Mouse (Mus musculus): Measurements from ENCODE around the gene Pctp. TPM values are rescaled to one million over a fixed set of nuclear protein-coding genes. Genes with fewer than 3 reads are reported as not detected.

The Pctp gene
- polyA plus RNA-seq, 1 experiment from 2014 or later, result 6.2 TPM

- DNase-seq (ENCODE audit: low spot score) (no peak), ATAC-seq (replicated peaks; ENCODE audit: insufficient number of reproducible peaks, low FRiP score, low TSS enrichment, low read depth) (no peak)
- 89% methylated on average over 4 of the region's 4 CpGs for WGBS
Measured at GRCm38 (mm10) chr11:90003386-90003785, 692 bp upstream of the Pctp start.

GRCm38 (mm10) chr11:90002987-90003348 lies 274 bp upstream of the Pctp start:
- Histone ChIP-seq H3K4me1 (ENCODE audit: control insufficient read depth, insufficient read depth, low read length) (no peaks in the 10 kb centered on the region), H3K27me3 (ENCODE audit: control insufficient read depth, insufficient read depth, low read length) (no peaks in the 10 kb centered on the region), H3K4me3 (ENCODE audit: low read depth, low read length) (peak overlapping the region; percentile 43), H3K9ac (replicated peaks; ENCODE audit: low read length) (peak overlapping the region; percentile 54; the same call in 1 of the 2 replicates), H3K4me2 (ENCODE audit: low read depth, low read length) (peak overlapping the region; percentile 60), H3K36me3 (replicated peaks; ENCODE audit: control insufficient read depth, insufficient read depth, low read depth, low read length) (no peaks in the 10 kb centered on the region), H3K27ac (replicated peaks; ENCODE audit: low read depth, low read length) (no peak overlapping the region), H3K9me3 (replicated peaks; ENCODE audit: control insufficient read depth, low read length) (no peaks in the 10 kb centered on the region)
- ATAC-seq (replicated peaks; ENCODE audit: insufficient number of reproducible peaks, low FRiP score, low TSS enrichment, low read depth), result no peak; the same call in 1 of the 2 replicates
- WGBS, result 9% methylated on average over 8 of the region's 8 CpGs
- DNase-seq (ENCODE audit: low spot score), result no peak

More at GRCm38 (mm10) chr11:90003386-90003785, 692 bp upstream of the Pctp start:
- Histone ChIP-seq H3K27me3 (ENCODE audit: control insufficient read depth, insufficient read depth, low read length) (no peaks in the 10 kb centered on the region), H3K4me3 (ENCODE audit: low read depth, low read length) (no peak overlapping the region), H3K27ac (replicated peaks; ENCODE audit: low read depth, low read length) (no peak overlapping the region), H3K9me3 (replicated peaks; ENCODE audit: control insufficient read depth, low read length) (no peaks in the 10 kb centered on the region), H3K9ac (replicated peaks; ENCODE audit: low read length) (no peak overlapping the region), H3K4me1 (ENCODE audit: control insufficient read depth, insufficient read depth, low read length) (no peaks in the 10 kb centered on the region), H3K4me2 (ENCODE audit: low read depth, low read length) (no peak overlapping the region), H3K36me3 (replicated peaks; ENCODE audit: control insufficient read depth, insufficient read depth, low read depth, low read length) (no peaks in the 10 kb centered on the region)

GRCm38 (mm10) chr11:90001396-90002230 lies 1.1 kb downstream of the Pctp start:
- Histone ChIP-seq H3K9ac (replicated peaks; ENCODE audit: low read length) (no peak overlapping the region), H3K4me2 (ENCODE audit: low read depth, low read length) (no peak overlapping the region; the same call in 1 of the 2 replicates), H3K27me3 (ENCODE audit: control insufficient read depth, insufficient read depth, low read length) (no peaks in the 10 kb centered on the region), H3K4me1 (ENCODE audit: control insufficient read depth, insufficient read depth, low read length) (no peaks in the 10 kb centered on the region), H3K36me3 (replicated peaks; ENCODE audit: control insufficient read depth, insufficient read depth, low read depth, low read length) (no peaks in the 10 kb centered on the region), H3K9me3 (replicated peaks; ENCODE audit: control insufficient read depth, low read length) (no peaks in the 10 kb centered on the region), H3K27ac (replicated peaks; ENCODE audit: low read depth, low read length) (no peak overlapping the region), H3K4me3 (ENCODE audit: low read depth, low read length) (no peak overlapping the region)
- ATAC-seq (replicated peaks; ENCODE audit: insufficient number of reproducible peaks, low FRiP score, low TSS enrichment, low read depth), result no peak
- DNase-seq (ENCODE audit: low spot score), result no peak
- WGBS, result 83% methylated on average over 10 of the region's 10 CpGs

GRCm38 (mm10) chr11:90000666-90001065 lies 2.0 kb downstream of the Pctp start:
- 90% methylated on average over 4 of the region's 4 CpGs for WGBS
- no peak for ATAC-seq (replicated peaks; ENCODE audit: insufficient number of reproducible peaks, low FRiP score, low TSS enrichment, low read depth)
- H3K9ac ChIP-seq (replicated peaks; ENCODE audit: low read length), result no peak overlapping the region
- no peaks in the 10 kb centered on the region for H3K27me3 ChIP-seq (ENCODE audit: control insufficient read depth, insufficient read depth, low read length)
- H3K27ac ChIP-seq (replicated peaks; ENCODE audit: low read depth, low read length), result no peak overlapping the region
- no peaks in the 10 kb centered on the region for H3K36me3 ChIP-seq (replicated peaks; ENCODE audit: control insufficient read depth, insufficient read depth, low read depth, low read length)
- H3K4me2 ChIP-seq (ENCODE audit: low read depth, low read length), result no peak overlapping the region
- H3K9me3 ChIP-seq (replicated peaks; ENCODE audit: control insufficient read depth, low read length), result no peaks in the 10 kb centered on the region
- H3K4me1 ChIP-seq (ENCODE audit: control insufficient read depth, insufficient read depth, low read length), result no peaks in the 10 kb centered on the region
- no peak overlapping the region for H3K4me3 ChIP-seq (ENCODE audit: low read depth, low read length)
- DNase-seq (ENCODE audit: low spot score), result no peak

GRCm38 (mm10) chr11:89998996-89999770 lies 3.5 kb downstream of the Pctp start:
- Histone ChIP-seq H3K27ac (replicated peaks; ENCODE audit: low read depth, low read length) (no peak overlapping the region), H3K27me3 (ENCODE audit: control insufficient read depth, insufficient read depth, low read length) (no peaks in the 10 kb centered on the region), H3K36me3 (replicated peaks; ENCODE audit: control insufficient read depth, insufficient read depth, low read depth, low read length) (no peaks in the 10 kb centered on the region), H3K9me3 (replicated peaks; ENCODE audit: control insufficient read depth, low read length) (no peaks in the 10 kb centered on the region), H3K4me3 (ENCODE audit: low read depth, low read length) (no peak overlapping the region), H3K4me1 (ENCODE audit: control insufficient read depth, insufficient read depth, low read length) (no peaks in the 10 kb centered on the region), H3K4me2 (ENCODE audit: low read depth, low read length) (no peak overlapping the region), H3K9ac (replicated peaks; ENCODE audit: low read length) (no peak overlapping the region)
- DNase-seq (ENCODE audit: low spot score) (no peak), ATAC-seq (replicated peaks; ENCODE audit: insufficient number of reproducible peaks, low FRiP score, low TSS enrichment, low read depth) (no peak)
- WGBS, result 90% methylated on average over 18 of the region's 18 CpGs

- ATAC-seq (replicated peaks; ENCODE audit: insufficient number of reproducible peaks, low FRiP score, low TSS enrichment, low read depth), result no peak
- Histone ChIP-seq H3K4me3 (ENCODE audit: low read depth, low read length) (no peak overlapping the region), H3K36me3 (replicated peaks; ENCODE audit: control insufficient read depth, insufficient read depth, low read depth, low read length) (no peaks in the 10 kb centered on the region), H3K27ac (replicated peaks; ENCODE audit: low read depth, low read length) (no peak overlapping the region), H3K4me2 (ENCODE audit: low read depth, low read length) (no peak overlapping the region), H3K9ac (replicated peaks; ENCODE audit: low read length) (no peak overlapping the region), H3K4me1 (ENCODE audit: control insufficient read depth, insufficient read depth, low read length) (no peaks in the 10 kb centered on the region), H3K27me3 (ENCODE audit: control insufficient read depth, insufficient read depth, low read length) (no peaks in the 10 kb centered on the region), H3K9me3 (replicated peaks; ENCODE audit: control insufficient read depth, low read length) (no peaks in the 10 kb centered on the region)
- DNase-seq (ENCODE audit: low spot score), result no peak
- WGBS, result 94% methylated on average over 7 of the region's 7 CpGs
Measured at GRCm38 (mm10) chr11:89996856-89997255, 5.8 kb downstream of the Pctp start.

- Histone ChIP-seq H3K4me3 (ENCODE audit: low read depth, low read length) (no peak overlapping the region), H3K4me1 (ENCODE audit: control insufficient read depth, insufficient read depth, low read length) (no peaks in the 10 kb centered on the region), H3K27me3 (ENCODE audit: control insufficient read depth, insufficient read depth, low read length) (no peaks in the 10 kb centered on the region), H3K27ac (replicated peaks; ENCODE audit: low read depth, low read length) (no peak overlapping the region), H3K4me2 (ENCODE audit: low read depth, low read length) (no peak overlapping the region), H3K9me3 (replicated peaks; ENCODE audit: control insufficient read depth, low read length) (no peaks in the 10 kb centered on the region), H3K36me3 (replicated peaks; ENCODE audit: control insufficient read depth, insufficient read depth, low read depth, low read length) (no peaks in the 10 kb centered on the region), H3K9ac (replicated peaks; ENCODE audit: low read length) (no peak overlapping the region)
- 85% methylated on average over 4 of the region's 4 CpGs for WGBS
- ATAC-seq (replicated peaks; ENCODE audit: insufficient number of reproducible peaks, low FRiP score, low TSS enrichment, low read depth) (no peak), DNase-seq (ENCODE audit: low spot score) (no peak)
Measured at GRCm38 (mm10) chr11:89996406-89996805, 6.3 kb downstream of the Pctp start.

GRCm38 (mm10) chr11:89995596-89995995 lies 7.1 kb downstream of the Pctp start:
- ATAC-seq (replicated peaks; ENCODE audit: insufficient number of reproducible peaks, low FRiP score, low TSS enrichment, low read depth) (no peak), DNase-seq (ENCODE audit: low spot score) (no peak)
- H3K27ac ChIP-seq (replicated peaks; ENCODE audit: low read depth, low read length), result no peak overlapping the region
- H3K4me2 ChIP-seq (ENCODE audit: low read depth, low read length), result no peak overlapping the region
- H3K27me3 ChIP-seq (ENCODE audit: control insufficient read depth, insufficient read depth, low read length), result no peaks in the 10 kb centered on the region
- no peak overlapping the region for H3K4me3 ChIP-seq (ENCODE audit: low read depth, low read length)
- H3K36me3 ChIP-seq (replicated peaks; ENCODE audit: control insufficient read depth, insufficient read depth, low read depth, low read length), result no peaks in the 10 kb centered on the region
- no peaks in the 10 kb centered on the region for H3K9me3 ChIP-seq (replicated peaks; ENCODE audit: control insufficient read depth, low read length)
- no peak overlapping the region for H3K9ac ChIP-seq (replicated peaks; ENCODE audit: low read length)
- WGBS, result 90% methylated on average over 5 of the region's 5 CpGs
- no peaks in the 10 kb centered on the region for H3K4me1 ChIP-seq (ENCODE audit: control insufficient read depth, insufficient read depth, low read length)

Data from embryonic facial prominence, embryonic 11.5 days (tissue).